Mouse (Mus musculus) embryonic facial prominence, embryonic 13.5 days (tissue): ENCODE results near the gene Snca. TPM values are rescaled to one million over a fixed set of nuclear protein-coding genes. Genes with fewer than 3 reads are reported as not detected.

ENCODE experiments used
- ATAC-seq: fragments of 200-750 bp; cut with Nextera tagmentation; 2 replicates; pipeline ENCODE4 v1.8.0; 2017; ENCODE audit warnings: low read depth; ENCODE audit not compliant: insufficient number of reproducible peaks, insufficient read depth, low FRiP score, low TSS enrichment
- H3K27ac ChIP-seq: fragments of 300-500 bp; sonication (generic); 2 replicates; pipeline ENCODE4 v1.5.1; 2015; ENCODE audit warnings: moderate library complexity, mild to moderate bottlenecking, inconsistent platforms
- H3K27me3 ChIP-seq: fragments of 300-500 bp; sonication (generic); 2 replicates; pipeline ENCODE4 v1.6.1; 2015; ENCODE audit warnings: mild to moderate bottlenecking, inconsistent platforms
- H3K36me3 ChIP-seq: fragments of 300-500 bp; sonication (generic); 2 replicates; pipeline ENCODE4 v1.6.1; 2015; ENCODE audit warnings: mild to moderate bottlenecking, inconsistent platforms
- H3K4me1 ChIP-seq: fragments of 300-500 bp; sonication (generic); 2 replicates; pipeline ENCODE4 v1.6.1; 2015; ENCODE audit warnings: inconsistent platforms
- H3K4me2 ChIP-seq: fragments of 300-500 bp; sonication (generic); 2 replicates; pipeline ENCODE4 v1.6.1; 2015; ENCODE audit warnings: moderate library complexity, mild to moderate bottlenecking, inconsistent platforms
- H3K4me3 ChIP-seq: fragments of 300-500 bp; sonication (generic); 2 replicates; pipeline ENCODE4 v1.5.1; 2015; ENCODE audit warnings: mild to moderate bottlenecking, inconsistent platforms
- H3K9ac ChIP-seq: fragments of 300-500 bp; sonication (generic); 2 replicates; pipeline ENCODE4 v1.6.1; 2015; ENCODE audit warnings: mild to moderate bottlenecking, inconsistent platforms
- H3K9me3 ChIP-seq: fragments of 300-500 bp; sonication (generic); 2 replicates; pipeline ENCODE4 v1.6.1; 2016; ENCODE audit warnings: inconsistent platforms
- WGBS: fragments of 180-500 bp; shearing (Covaris S2); methylation state at CpG from one replicate; pipeline ENCODE4 v1.1.7; 2015; ENCODE audit warnings: mixed read lengths; 5-methylcytosine and 5-hydroxymethylcytosine counted together
- polyA plus RNA-seq: library from polyadenylated mRNA; unstranded; fragments of >200 nt; fragmentation: Nextera tagmentation; extraction: Ambion mirVana; gene quantifications from 2 replicates; pipeline ENCODE4 v1.2.1, GENCODE M21; 2015

Gene Snca
- polyA plus RNA-seq, 1 experiment from 2014 or later, result 16.3 TPM

DNA sequence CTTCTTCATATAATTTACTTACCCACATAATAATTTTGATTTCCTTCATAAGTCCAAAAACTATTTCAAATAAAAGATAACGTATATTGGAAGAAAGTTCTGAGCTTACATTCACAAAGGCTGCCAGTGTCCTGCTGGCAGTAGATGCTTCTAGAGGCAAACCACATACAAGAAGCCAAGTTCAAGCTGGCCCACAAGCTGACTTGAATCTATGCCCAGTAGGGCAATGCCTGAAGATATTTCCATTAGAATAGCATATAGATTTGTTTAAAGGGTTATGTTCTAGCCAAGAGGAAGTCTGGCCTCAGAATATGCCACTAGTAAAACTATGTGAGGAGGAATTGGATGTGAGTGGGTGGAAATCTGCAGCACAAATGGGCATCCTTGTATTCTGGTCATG is 42.7 kb downstream of the Snca start:
- H3K4me1 ChIP-seq, result no peaks in the 10 kb centered on the region
- H3K27me3 ChIP-seq, result no peaks in the 10 kb centered on the region
- H3K9ac ChIP-seq, result no peak overlapping the region
- no peak for ATAC-seq
- H3K9me3 ChIP-seq, result no peaks in the 10 kb centered on the region
- no peak overlapping the region for H3K4me3 ChIP-seq
- WGBS, result 70% methylated on average over 1 of the region's 1 CpGs
- no peaks in the 10 kb centered on the region for H3K36me3 ChIP-seq
- H3K27ac ChIP-seq, result no peak overlapping the region
- no peak overlapping the region for H3K4me2 ChIP-seq

DNA sequence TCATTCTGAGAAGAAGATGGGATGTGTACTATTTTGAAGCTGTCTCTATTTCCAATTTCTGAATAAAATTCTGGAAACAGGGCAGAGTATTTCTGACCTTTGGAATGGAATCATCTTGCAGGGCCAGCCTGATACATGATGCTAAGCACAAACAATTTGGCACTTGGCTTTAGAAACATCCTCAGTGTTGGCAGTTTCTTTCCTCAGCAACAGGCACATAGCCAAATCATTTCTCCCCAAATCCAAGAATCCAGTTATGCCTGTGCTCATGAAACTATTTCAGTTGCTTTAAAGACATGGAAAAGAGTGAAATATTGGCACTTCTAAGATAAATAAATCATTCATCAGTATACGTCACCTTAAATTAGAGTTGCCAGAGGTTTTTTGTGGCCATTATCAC is 57.8 kb downstream of the Snca start:
- ATAC-seq, result no peak
- Histone ChIP-seq H3K27ac (no peak overlapping the region), H3K4me1 (no peaks in the 10 kb centered on the region), H3K9ac (no peak overlapping the region), H3K27me3 (no peaks in the 10 kb centered on the region), H3K4me2 (no peak overlapping the region), H3K4me3 (no peak overlapping the region), H3K36me3 (no peaks in the 10 kb centered on the region), H3K9me3 (no peaks in the 10 kb centered on the region)
- WGBS, result 83% methylated on average over 1 of the region's 1 CpGs

DNA sequence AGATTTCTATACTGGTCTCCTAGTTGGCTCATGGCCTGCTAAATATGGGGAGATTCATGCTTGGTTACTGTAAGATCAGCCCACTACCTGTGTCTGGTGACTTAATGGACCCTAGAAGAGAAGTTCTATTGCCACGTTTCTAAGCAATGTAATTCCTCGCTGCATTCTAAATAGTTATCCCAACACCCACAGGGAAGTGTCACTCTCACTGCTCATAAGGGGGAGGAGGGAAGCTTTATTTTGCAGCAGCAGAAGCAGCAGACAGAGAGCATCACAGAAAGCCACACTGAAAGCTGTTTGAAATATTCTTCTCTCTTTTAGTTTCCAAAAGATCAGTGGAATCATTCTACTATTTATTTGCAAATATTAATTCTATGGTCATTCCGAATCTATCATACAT is 64.0 kb downstream of the Snca start:
- no peak overlapping the region for H3K9ac ChIP-seq
- no peak overlapping the region for H3K27ac ChIP-seq
- no peak overlapping the region for H3K4me3 ChIP-seq
- H3K4me2 ChIP-seq, result no peak overlapping the region
- 80% methylated on average over 3 of the region's 3 CpGs for WGBS
- ATAC-seq, result no peak
- no peaks in the 10 kb centered on the region for H3K27me3 ChIP-seq
- H3K9me3 ChIP-seq, result no peaks in the 10 kb centered on the region
- H3K36me3 ChIP-seq, result no peaks in the 10 kb centered on the region
- no peaks in the 10 kb centered on the region for H3K4me1 ChIP-seq

DNA sequence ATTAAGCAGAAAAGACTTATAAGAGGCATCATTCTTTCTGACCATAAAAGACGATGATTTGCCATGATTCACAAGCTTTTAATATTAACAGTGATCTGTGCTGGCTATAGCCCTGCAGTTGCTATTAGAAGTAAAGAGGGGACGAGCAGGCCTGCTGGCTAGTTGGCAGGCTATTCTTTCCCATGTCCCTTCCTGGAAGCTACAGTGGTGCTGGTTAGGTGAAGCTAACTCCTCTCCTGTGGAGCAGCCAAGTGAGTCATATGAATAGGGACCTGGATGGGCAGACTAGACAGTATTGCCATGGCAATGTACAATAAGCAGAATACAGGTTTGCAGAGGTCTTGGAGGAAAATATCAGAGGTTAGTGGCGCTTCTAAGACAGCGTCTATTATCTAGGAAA is 66.8 kb downstream of the Snca start:
- no peak overlapping the region for H3K4me2 ChIP-seq
- no peak overlapping the region for H3K27ac ChIP-seq
- H3K9ac ChIP-seq, result no peak overlapping the region
- H3K4me3 ChIP-seq, result no peak overlapping the region
- no peaks in the 10 kb centered on the region for H3K36me3 ChIP-seq
- ATAC-seq, result no peak
- H3K4me1 ChIP-seq, result no peaks in the 10 kb centered on the region
- H3K9me3 ChIP-seq, result no peaks in the 10 kb centered on the region
- no peaks in the 10 kb centered on the region for H3K27me3 ChIP-seq
- 88% methylated on average over 4 of the region's 4 CpGs for WGBS

DNA sequence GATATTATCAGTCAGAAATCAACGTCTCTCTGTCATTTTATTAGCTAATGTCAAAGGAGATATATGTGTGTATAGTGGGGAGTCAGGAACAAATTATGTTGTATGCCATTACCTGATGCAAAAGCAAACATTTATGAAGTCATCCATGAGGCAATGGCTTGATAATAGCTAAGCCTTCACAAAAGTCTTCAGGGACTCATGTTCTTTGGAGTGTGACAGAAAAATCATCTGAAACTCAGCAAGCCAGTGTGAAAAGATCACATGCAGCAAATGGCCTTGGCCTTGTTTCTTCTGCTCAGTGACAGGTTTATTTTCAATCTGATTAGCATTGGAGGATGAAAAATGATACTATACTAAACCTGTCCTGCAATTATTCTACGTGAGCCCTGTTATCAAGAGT is 67.9 kb downstream of the Snca start:
- no peaks in the 10 kb centered on the region for H3K27me3 ChIP-seq
- no peaks in the 10 kb centered on the region for H3K9me3 ChIP-seq
- no peaks in the 10 kb centered on the region for H3K4me1 ChIP-seq
- WGBS, result 61% methylated on average over 2 of the region's 2 CpGs
- no peak for ATAC-seq
- no peak overlapping the region for H3K27ac ChIP-seq
- H3K4me3 ChIP-seq, result no peak overlapping the region
- no peak overlapping the region for H3K9ac ChIP-seq
- no peak overlapping the region for H3K4me2 ChIP-seq
- H3K36me3 ChIP-seq, result no peaks in the 10 kb centered on the region

DNA sequence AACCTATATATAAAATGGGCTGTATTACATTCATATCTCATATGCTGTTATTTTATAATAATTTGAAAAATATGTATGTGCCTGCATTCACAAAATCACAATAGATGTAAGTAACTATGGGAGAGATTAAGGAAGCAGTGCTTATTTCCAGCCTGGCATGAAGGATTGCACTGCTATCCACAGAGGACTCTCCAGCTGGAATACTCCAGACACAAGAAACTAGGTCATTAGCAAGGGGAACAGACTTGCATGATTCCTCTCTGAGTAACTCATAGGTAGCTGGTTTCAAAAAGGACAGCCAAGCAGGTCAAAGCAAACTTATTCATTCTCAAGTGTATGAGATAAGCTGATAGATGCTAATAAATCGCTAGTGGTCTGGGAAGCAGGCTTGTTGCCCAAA is 74.7 kb downstream of the Snca start:
- H3K36me3 ChIP-seq, result no peaks in the 10 kb centered on the region
- no peaks in the 10 kb centered on the region for H3K4me1 ChIP-seq
- no peak for ATAC-seq
- no peaks in the 10 kb centered on the region for H3K27me3 ChIP-seq
- no peaks in the 10 kb centered on the region for H3K9me3 ChIP-seq
- no peak overlapping the region for H3K4me2 ChIP-seq
- H3K4me3 ChIP-seq, result no peak overlapping the region
- no peak overlapping the region for H3K27ac ChIP-seq
- H3K9ac ChIP-seq, result no peak overlapping the region
- WGBS, result 94% methylated on average over 1 of the region's 1 CpGs

DNA sequence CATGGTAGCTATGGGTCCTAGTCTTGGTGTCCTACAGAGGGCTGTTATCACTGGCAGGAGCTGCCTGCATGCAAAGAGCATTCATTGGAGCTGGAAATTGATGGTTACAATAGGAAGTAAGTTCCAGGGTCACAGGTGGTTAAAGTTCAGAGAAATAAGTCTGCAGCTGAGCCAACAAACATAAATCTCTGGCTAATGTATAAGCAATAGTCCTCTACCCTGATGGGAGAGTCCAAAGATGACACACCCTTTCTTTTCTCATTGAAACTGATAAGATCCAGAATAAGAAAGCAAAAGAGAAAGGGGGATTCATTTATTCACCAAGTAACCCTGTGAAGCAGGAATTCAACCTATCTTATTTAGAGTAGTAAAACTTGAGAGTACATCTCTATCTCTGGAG is 83.7 kb downstream of the Snca start:
- no peak overlapping the region for H3K4me2 ChIP-seq
- no peaks in the 10 kb centered on the region for H3K9me3 ChIP-seq
- H3K4me1 ChIP-seq, result no peaks in the 10 kb centered on the region
- no peak overlapping the region for H3K9ac ChIP-seq
- no peak for ATAC-seq
- no peak overlapping the region for H3K4me3 ChIP-seq
- H3K27me3 ChIP-seq, result no peaks in the 10 kb centered on the region
- no peaks in the 10 kb centered on the region for H3K36me3 ChIP-seq
- no peak overlapping the region for H3K27ac ChIP-seq

DNA sequence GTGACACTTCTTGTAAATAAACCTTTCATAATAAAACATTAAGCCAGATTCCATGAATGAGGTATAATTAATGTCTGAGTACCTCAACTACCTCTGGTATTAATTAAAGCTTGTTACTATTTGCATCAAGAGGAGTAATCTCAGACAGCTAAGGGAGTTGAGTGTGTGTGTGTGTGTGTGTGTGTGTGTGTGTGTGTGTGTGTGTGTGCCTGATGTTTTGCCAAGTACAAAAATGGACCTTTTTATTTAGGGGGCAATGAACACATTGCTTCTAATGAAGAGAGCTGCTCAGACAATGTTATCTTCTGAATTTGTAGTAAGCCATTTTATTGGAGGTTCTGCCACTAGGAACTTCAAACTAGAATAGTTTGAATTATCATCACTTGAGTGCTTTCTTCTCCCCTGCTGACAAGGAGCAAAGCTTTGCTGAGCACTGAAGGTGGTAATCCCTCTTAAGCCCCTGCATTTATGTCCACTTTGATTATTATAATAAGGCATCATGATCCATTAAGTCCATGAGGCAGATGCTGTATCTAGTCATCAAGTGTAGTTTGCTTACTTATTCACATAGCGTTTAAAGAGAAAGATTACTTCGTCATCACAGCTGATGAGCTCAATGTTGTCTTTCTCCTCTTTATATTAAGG is 88.1 kb downstream of the Snca start:
- 76% methylated on average over 2 of the region's 2 CpGs for WGBS
- no peak for ATAC-seq
- H3K27ac ChIP-seq, result no peak overlapping the region
- H3K4me3 ChIP-seq, result no peak overlapping the region
- no peak overlapping the region for H3K9ac ChIP-seq
- H3K36me3 ChIP-seq, result no peaks in the 10 kb centered on the region
- H3K9me3 ChIP-seq, result no peaks in the 10 kb centered on the region
- no peaks in the 10 kb centered on the region for H3K27me3 ChIP-seq
- no peaks in the 10 kb centered on the region for H3K4me1 ChIP-seq
- no peak overlapping the region for H3K4me2 ChIP-seq

DNA sequence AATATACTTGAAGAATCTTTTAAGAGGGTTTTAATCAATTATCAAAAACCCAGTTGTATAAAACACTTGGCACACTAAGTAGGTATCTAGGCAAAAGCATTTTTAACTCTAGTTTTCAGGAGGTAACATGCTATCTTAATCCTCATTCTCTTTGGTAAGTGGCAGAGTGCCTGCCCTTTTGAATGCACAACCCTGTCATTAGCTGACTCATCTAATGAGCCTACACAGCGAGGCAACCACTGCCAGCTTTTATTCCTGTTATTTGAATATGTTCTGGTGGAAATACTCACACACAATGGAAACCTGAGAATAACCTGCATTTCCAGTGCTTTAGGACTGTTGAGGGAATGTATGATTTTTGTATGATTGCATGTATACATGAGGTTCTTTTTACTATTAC is 89.9 kb downstream of the Snca start:
- Histone ChIP-seq H3K27ac (no peak overlapping the region), H3K9me3 (no peaks in the 10 kb centered on the region), H3K4me1 (no peaks in the 10 kb centered on the region), H3K4me2 (no peak overlapping the region), H3K27me3 (no peaks in the 10 kb centered on the region), H3K9ac (no peak overlapping the region), H3K4me3 (no peak overlapping the region), H3K36me3 (no peaks in the 10 kb centered on the region)
- ATAC-seq, result no peak
- 31% methylated on average over 1 of the region's 1 CpGs for WGBS

DNA sequence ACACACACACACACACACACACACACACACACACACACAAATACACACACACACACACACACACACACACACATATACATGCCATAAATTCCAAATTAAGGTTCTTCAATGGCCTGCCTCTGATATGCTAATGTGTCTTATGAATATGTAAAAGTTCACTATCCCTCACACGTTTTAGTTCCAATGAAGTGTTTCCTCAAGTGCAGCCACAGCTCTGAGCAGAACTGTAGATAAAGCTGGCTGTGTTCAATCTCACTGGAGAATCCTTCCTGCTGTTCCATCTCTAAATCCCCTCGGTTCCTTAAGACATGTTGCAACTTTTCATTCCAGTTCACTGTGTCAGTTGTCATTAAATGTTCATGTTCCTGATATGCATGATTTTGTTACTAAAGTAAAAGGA is 98.5 kb downstream of the Snca start:
- Histone ChIP-seq H3K27me3 (no peaks in the 10 kb centered on the region), H3K4me3 (no peak overlapping the region), H3K9me3 (no peaks in the 10 kb centered on the region), H3K9ac (no peak overlapping the region), H3K36me3 (no peaks in the 10 kb centered on the region), H3K27ac (no peak overlapping the region), H3K4me1 (no peaks in the 10 kb centered on the region), H3K4me2 (no peak overlapping the region)
- WGBS, result 55% methylated on average over 2 of the region's 2 CpGs
- ATAC-seq, result no peak

DNA sequence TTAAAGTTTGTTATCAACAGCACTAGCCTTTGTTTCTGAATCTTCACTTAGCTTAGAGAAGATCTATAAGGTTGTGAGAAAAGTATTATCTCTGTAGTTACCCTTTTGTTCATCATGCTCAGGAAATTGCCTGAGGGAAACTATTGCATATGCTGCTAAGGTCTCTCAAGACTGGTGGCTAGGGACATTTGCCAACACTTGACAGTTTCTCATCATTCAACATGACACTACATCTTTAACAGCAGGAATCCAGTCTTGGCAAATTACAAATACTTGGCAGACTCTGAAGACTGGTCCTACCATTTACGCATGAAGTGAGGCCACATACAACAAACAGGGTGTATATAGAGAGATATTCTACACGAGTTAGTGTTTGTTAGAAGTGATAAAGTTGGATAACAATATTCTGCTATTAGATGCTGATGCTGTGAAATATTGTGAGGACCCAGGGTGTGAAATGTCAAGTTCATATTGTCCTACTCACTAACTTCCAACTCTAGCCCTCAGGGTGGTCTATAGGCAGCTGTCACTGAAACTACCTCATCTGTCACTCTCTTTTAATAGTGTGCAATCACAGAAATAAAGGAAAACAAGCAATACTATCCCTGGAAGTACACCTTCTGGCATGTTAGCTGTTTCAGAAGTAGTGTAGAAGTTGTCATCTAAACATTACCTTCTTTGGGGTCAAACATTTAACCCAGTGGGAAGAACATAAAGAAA is 105.4 kb downstream of the Snca start:
- 75% methylated on average over 2 of the region's 2 CpGs for WGBS
- Histone ChIP-seq H3K36me3 (no peaks in the 10 kb centered on the region), H3K4me1 (no peaks in the 10 kb centered on the region), H3K4me2 (no peak overlapping the region), H3K9ac (no peak overlapping the region), H3K27ac (no peak overlapping the region), H3K9me3 (no peaks in the 10 kb centered on the region), H3K27me3 (no peaks in the 10 kb centered on the region), H3K4me3 (no peak overlapping the region)
- no peak for ATAC-seq

DNA sequence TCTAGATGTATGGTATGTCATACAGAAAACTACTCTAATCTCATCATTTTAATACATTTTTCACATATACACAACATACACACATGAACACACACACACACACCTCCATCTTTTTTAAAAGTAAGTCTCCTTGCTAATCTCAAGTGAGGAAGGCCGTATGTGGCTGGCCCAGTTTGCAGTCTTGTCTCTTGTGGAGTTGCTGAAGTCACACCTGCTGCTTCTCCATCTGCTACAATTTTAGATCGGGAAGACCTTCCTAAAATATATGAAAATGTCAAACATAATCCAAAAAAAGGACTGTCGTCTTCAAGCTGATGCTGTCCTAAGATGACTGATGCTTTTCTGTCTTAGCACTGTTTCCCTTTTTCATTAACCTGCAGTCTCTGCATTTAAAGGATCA is 112.1 kb downstream of the Snca start:
- Histone ChIP-seq H3K9ac (no peak overlapping the region), H3K27ac (no peak overlapping the region), H3K4me3 (no peak overlapping the region), H3K36me3 (no peaks in the 10 kb centered on the region), H3K27me3 (no peaks in the 10 kb centered on the region), H3K9me3 (no peaks in the 10 kb centered on the region), H3K4me1 (no peaks in the 10 kb centered on the region), H3K4me2 (no peak overlapping the region)
- ATAC-seq, result no peak
- 77% methylated on average over 3 of the region's 3 CpGs for WGBS
